Mouse (Mus musculus) forebrain, embryonic 14.5 days (tissue): Measurements from ENCODE around the gene Trpc5os. TPM values are rescaled to one million over a fixed set of nuclear protein-coding genes. Genes with fewer than 3 reads are reported as not detected.

Experiments used
- ATAC-seq: fragments of 200-750 bp; cut with Nextera tagmentation; 2 replicates; pipeline ENCODE4 v1.8.0; 2017; ENCODE audit warnings: mild to moderate bottlenecking, moderate library complexity
- DNase-seq: peaks from one replicate; pipeline ENCODE4 v3.0.0-alpha.2; 2015; ENCODE audit warnings: low spot score
- H3K27ac ChIP-seq: fragments of 300-500 bp; sonication (generic); 2 replicates; pipeline ENCODE4 v1.5.1; 2014; ENCODE audit warnings: low read depth, mild to moderate bottlenecking, control low read depth, low read length, moderate library complexity
- H3K27me3 ChIP-seq: fragments of 300-500 bp; sonication (generic); replicated peaks from 2 replicates; pipeline ENCODE4 v1.6.1; 2014; ENCODE audit warnings: low read length, control low read depth, mixed read lengths; ENCODE audit not compliant: control insufficient read depth, insufficient read depth
- H3K36me3 ChIP-seq: fragments of 300-500 bp; sonication (generic); 2 replicates; pipeline ENCODE4 v1.6.1; 2014; ENCODE audit warnings: low read length, control low read depth; ENCODE audit not compliant: control insufficient read depth, insufficient read depth
- H3K4me1 ChIP-seq: fragments of 300-500 bp; sonication (generic); 2 replicates; pipeline ENCODE4 v1.6.1; 2014; ENCODE audit warnings: antibody characterized with exemption, low read length, control low read depth; ENCODE audit not compliant: control insufficient read depth, insufficient read depth
- H3K4me2 ChIP-seq: fragments of 300-500 bp; sonication (generic); 2 replicates; pipeline ENCODE4 v1.6.1; 2014; ENCODE audit warnings: mild to moderate bottlenecking, control low read depth, low read length
- H3K4me3 ChIP-seq: fragments of 300-500 bp; sonication (generic); 2 replicates; pipeline ENCODE4 v1.5.1; 2014; ENCODE audit warnings: low read depth, low read length, control low read depth
- H3K9ac ChIP-seq: fragments of 300-500 bp; sonication (generic); 2 replicates; pipeline ENCODE4 v1.6.1; 2014; ENCODE audit warnings: mild to moderate bottlenecking, low read length, control low read depth, moderate library complexity
- H3K9me3 ChIP-seq: fragments of 300-500 bp; sonication (generic); replicated peaks from 2 replicates; pipeline ENCODE4 v1.6.1; 2016; ENCODE audit warnings: low read length, control low read depth, mixed read lengths; ENCODE audit not compliant: control insufficient read depth
- WGBS: fragments of 180-500 bp; shearing (Covaris S2); extraction: QIAGEN DNeasy Blood & Tissue Kit; methylation state at CpG from one replicate; pipeline ENCODE4 v1.1.7; 2014; 5-methylcytosine and 5-hydroxymethylcytosine counted together
- polyA plus RNA-seq: library from polyadenylated mRNA; unstranded; fragments of >200 nt; fragmentation: Nextera tagmentation; extraction: Ambion mirVana; gene quantifications from 2 replicates; pipeline ENCODE4 v1.2.1, GENCODE M21; 2014

Trpc5os gene
- polyA plus RNA-seq: not detected in 2 replicates

GRCm38 (mm10) chrX:144456281-144456680, at the start of gene Trpc5os:
Gene Trpc5os, plus strand, starts transcription at chrX:144456581.
- Histone ChIP-seq H3K27me3 (no peaks in the 10 kb centered on the region), H3K9ac (no peak within 1 kb of the TSS), H3K4me1 (no peaks in the 10 kb centered on the region), H3K36me3 (no peaks in the 10 kb centered on the region), H3K4me3 (no peak within 1 kb of the TSS), H3K4me2 (no peak within 1 kb of the TSS), H3K27ac (no peak within 1 kb of the TSS), H3K9me3 (no peaks in the 10 kb centered on the region)
- DNase-seq (no peak), ATAC-seq (no peak)
- 86% methylated on average over 5 of the region's 5 CpGs for WGBS

- ATAC-seq: no peak
- WGBS: 89% methylated on average over 5 of the region's 5 CpGs
- H3K9ac ChIP-seq: no peak overlapping the region
Measured at GRCm38 (mm10) chrX:144408036-144408435, 48.3 kb upstream of the Trpc5os start.

GRCm38 (mm10) chrX:144420259-144420658, 36.1 kb upstream of the Trpc5os start:
- no peak overlapping the region for H3K9ac ChIP-seq
- H3K4me3 ChIP-seq: no peak overlapping the region
- no peaks in the 10 kb centered on the region for H3K36me3 ChIP-seq
- no peak for DNase-seq
- 70% methylated on average over 1 of the region's 1 CpGs for WGBS
- no peaks in the 10 kb centered on the region for H3K27me3 ChIP-seq
- no peak for ATAC-seq
- no peaks in the 10 kb centered on the region for H3K9me3 ChIP-seq
- H3K4me2 ChIP-seq: no peak overlapping the region
- H3K27ac ChIP-seq: no peak overlapping the region
- no peaks in the 10 kb centered on the region for H3K4me1 ChIP-seq

More at GRCm38 (mm10) chrX:144408036-144408435, 48.3 kb upstream of the Trpc5os start:
- H3K4me2 ChIP-seq: no peak overlapping the region
- no peaks in the 10 kb centered on the region for H3K27me3 ChIP-seq
- H3K4me3 ChIP-seq: no peak overlapping the region
- no peak for DNase-seq
- no peaks in the 10 kb centered on the region for H3K4me1 ChIP-seq
- H3K27ac ChIP-seq: no peak overlapping the region
- H3K9me3 ChIP-seq: no peaks in the 10 kb centered on the region
- no peaks in the 10 kb centered on the region for H3K36me3 ChIP-seq

DNA sequence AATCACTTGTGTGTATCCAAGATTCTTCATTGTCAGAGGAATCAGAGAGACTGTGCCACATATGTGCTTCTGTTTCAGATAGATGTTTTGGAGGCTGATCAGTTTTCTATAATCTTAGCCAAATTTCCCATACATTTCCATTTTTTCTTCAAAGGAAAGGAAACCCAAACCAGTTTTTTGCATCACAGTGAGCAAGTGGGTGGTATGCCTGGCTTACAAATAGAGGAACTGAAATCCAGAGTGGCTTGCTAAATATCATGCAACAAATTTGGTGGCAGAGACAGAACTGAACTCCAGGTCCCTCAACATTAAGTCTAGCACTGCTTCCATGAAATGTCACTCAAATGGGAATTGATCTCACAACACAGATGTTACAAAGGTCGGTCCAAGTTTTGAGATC, 35.3 kb upstream of the Trpc5os start:
- WGBS: 81% methylated on average over 1 of the region's 1 CpGs
- Histone ChIP-seq H3K4me1 (no peaks in the 10 kb centered on the region), H3K27me3 (no peaks in the 10 kb centered on the region), H3K9me3 (no peaks in the 10 kb centered on the region), H3K4me2 (no peak overlapping the region), H3K9ac (no peak overlapping the region), H3K4me3 (no peak overlapping the region), H3K36me3 (no peaks in the 10 kb centered on the region), H3K27ac (no peak overlapping the region)
- no peak for DNase-seq
- ATAC-seq: no peak

DNA sequence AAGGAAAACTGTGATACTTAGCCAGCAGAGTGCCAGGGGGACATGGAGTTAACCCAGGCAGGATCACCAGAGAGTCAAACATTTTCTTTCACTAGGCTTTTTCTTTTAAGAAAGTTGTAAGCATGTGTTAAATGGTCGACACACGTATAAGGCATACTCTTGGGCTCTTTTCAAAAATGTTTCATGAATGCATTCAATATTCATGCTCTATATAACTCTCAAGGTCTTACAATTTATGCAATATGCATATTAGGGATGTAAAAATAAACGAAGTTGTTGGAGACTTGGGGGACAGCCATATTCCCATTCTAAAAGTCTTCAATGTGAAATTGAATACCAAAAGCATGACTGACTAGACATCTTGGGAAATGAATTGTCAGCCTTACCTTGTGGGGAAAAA, 32.5 kb upstream of the Trpc5os start:
- WGBS: 81% methylated on average over 3 of the region's 3 CpGs

GRCm38 (mm10) chrX:144464416-144464815, 8.0 kb downstream of the Trpc5os start:
- no peaks in the 10 kb centered on the region for H3K4me1 ChIP-seq
- no peak for ATAC-seq
- peak; percentile 30 for DNase-seq
- H3K27me3 ChIP-seq: no peaks in the 10 kb centered on the region
- no peaks in the 10 kb centered on the region for H3K36me3 ChIP-seq
- no peak overlapping the region for H3K4me2 ChIP-seq
- no peak overlapping the region for H3K9ac ChIP-seq
- no peaks in the 10 kb centered on the region for H3K9me3 ChIP-seq
- H3K27ac ChIP-seq: no peak overlapping the region
- WGBS: 63% methylated on average over 2 of the region's 2 CpGs
- H3K4me3 ChIP-seq: no peak overlapping the region

More for the DNA sequence above, 32.5 kb upstream of the Trpc5os start:
- no peaks in the 10 kb centered on the region for H3K9me3 ChIP-seq
- H3K27ac ChIP-seq: no peak overlapping the region
- H3K27me3 ChIP-seq: no peaks in the 10 kb centered on the region
- DNase-seq (no peak), ATAC-seq (no peak)
- no peaks in the 10 kb centered on the region for H3K36me3 ChIP-seq
- no peak overlapping the region for H3K4me3 ChIP-seq
- no peak overlapping the region for H3K9ac ChIP-seq
- H3K4me2 ChIP-seq: no peak overlapping the region
- no peaks in the 10 kb centered on the region for H3K4me1 ChIP-seq

GRCm38 (mm10) chrX:144491394-144491793, 35.0 kb downstream of the Trpc5os start:
- H3K4me1 ChIP-seq: no peaks in the 10 kb centered on the region
- no peak overlapping the region for H3K4me3 ChIP-seq
- H3K27ac ChIP-seq: no peak overlapping the region
- H3K9ac ChIP-seq: no peak overlapping the region
- H3K4me2 ChIP-seq: no peak overlapping the region
- 72% methylated on average over 1 of the region's 1 CpGs for WGBS
- no peak for DNase-seq
- H3K27me3 ChIP-seq: no peaks in the 10 kb centered on the region
- no peaks in the 10 kb centered on the region for H3K9me3 ChIP-seq
- H3K36me3 ChIP-seq: no peaks in the 10 kb centered on the region
- ATAC-seq: no peak

GRCm38 (mm10) chrX:144523239-144523638, 66.9 kb downstream of the Trpc5os start:
- Histone ChIP-seq H3K9me3 (no peaks in the 10 kb centered on the region), H3K4me2 (no peak overlapping the region), H3K4me3 (no peak overlapping the region), H3K27me3 (no peaks in the 10 kb centered on the region), H3K27ac (no peak overlapping the region), H3K9ac (no peak overlapping the region), H3K36me3 (no peaks in the 10 kb centered on the region), H3K4me1 (no peaks in the 10 kb centered on the region)
- DNase-seq (no peak), ATAC-seq (no peak)
- 82% methylated on average over 5 of the region's 5 CpGs for WGBS

GRCm38 (mm10) chrX:144526042-144526441, 69.7 kb downstream of the Trpc5os start:
- Histone ChIP-seq H3K4me1 (no peaks in the 10 kb centered on the region), H3K9ac (no peak overlapping the region), H3K27me3 (no peaks in the 10 kb centered on the region), H3K27ac (no peak overlapping the region), H3K36me3 (no peaks in the 10 kb centered on the region), H3K9me3 (no peaks in the 10 kb centered on the region), H3K4me3 (no peak overlapping the region), H3K4me2 (no peak overlapping the region)
- 88% methylated on average over 7 of the region's 7 CpGs for WGBS
- DNase-seq (no peak), ATAC-seq (no peak)
